Mouse (Mus musculus): Measurements from ENCODE around the gene Gast. TPM values are rescaled to one million over a fixed set of nuclear protein-coding genes. Genes with fewer than 3 reads are reported as not detected.

The Gast gene
- not detected in 2 replicates for polyA plus RNA-seq (2016; fragmentation: Nextera tagmentation; extraction: Ambion mirVana)

GRCm38 (mm10) chr11:100333944-100334457 lies at the start of gene Gast:
Gene Gast, plus strand, starts transcription at chr11:100334407.
- no peak for ATAC-seq (ENCODE audit: insufficient number of reproducible peaks, insufficient read depth, low FRiP score, low TSS enrichment, low read depth)
- peaks cover 4% of the 10 kb centered on the region for H3K4me1 ChIP-seq (replicated peaks)
- 91% methylated on average over 6 of the region's 6 CpGs for WGBS
- no peaks in the 10 kb centered on the region for H3K9me3 ChIP-seq
- no peak within 1 kb of the TSS for H3K4me2 ChIP-seq
- no peak within 1 kb of the TSS for H3K4me3 ChIP-seq (replicated peaks)
- no peak within 1 kb of the TSS for H3K27ac ChIP-seq
- no peaks in the 10 kb centered on the region for H3K36me3 ChIP-seq
- H3K9ac ChIP-seq (replicated peaks) = no peak within 1 kb of the TSS
- peaks cover 7% of the 10 kb centered on the region; the same call in 1 of the 2 replicates for H3K27me3 ChIP-seq

GRCm38 (mm10) chr11:100284988-100285387 lies 49.2 kb upstream of the Gast start:
- no peaks in the 10 kb centered on the region for H3K36me3 ChIP-seq
- no peak overlapping the region for H3K9ac ChIP-seq (replicated peaks)
- no peaks in the 10 kb centered on the region for H3K4me1 ChIP-seq (replicated peaks)
- ATAC-seq (ENCODE audit: insufficient number of reproducible peaks, insufficient read depth, low FRiP score, low TSS enrichment, low read depth) = no peak
- no peak overlapping the region for H3K4me2 ChIP-seq
- WGBS = 84% methylated on average over 4 of the region's 4 CpGs
- no peak overlapping the region for H3K4me3 ChIP-seq (replicated peaks)
- H3K9me3 ChIP-seq = no peaks in the 10 kb centered on the region
- H3K27me3 ChIP-seq = no peaks in the 10 kb centered on the region
- H3K27ac ChIP-seq = no peak overlapping the region

GRCm38 (mm10) chr11:100287024-100287423 lies 47.2 kb upstream of the Gast start:
- no peak overlapping the region for H3K4me2 ChIP-seq
- no peaks in the 10 kb centered on the region for H3K9me3 ChIP-seq
- 0 out of 2 replicates have a peak, but pooled peaks cover 10% of the 10 kb centered on the region for H3K4me1 ChIP-seq (replicated peaks)
- H3K36me3 ChIP-seq = no peaks in the 10 kb centered on the region
- H3K27ac ChIP-seq = peak overlapping the region; percentile 42; the same call in 1 of the 2 replicates
- H3K9ac ChIP-seq (replicated peaks) = no peak overlapping the region
- H3K4me3 ChIP-seq (replicated peaks) = no peak overlapping the region
- H3K27me3 ChIP-seq = no peaks in the 10 kb centered on the region
- no peak; the same call in 1 of the 2 replicates for ATAC-seq (ENCODE audit: insufficient number of reproducible peaks, insufficient read depth, low FRiP score, low TSS enrichment, low read depth)
- WGBS = 42% methylated on average over 10 of the region's 10 CpGs

- Histone ChIP-seq H3K27ac (no peak overlapping the region), H3K9me3 (no peaks in the 10 kb centered on the region), H3K4me3 (replicated peaks) (no peak overlapping the region), H3K9ac (replicated peaks) (no peak overlapping the region), H3K27me3 (no peaks in the 10 kb centered on the region), H3K4me2 (no peak overlapping the region), H3K4me1 (replicated peaks) (0 out of 2 replicates have a peak, but pooled peaks cover 10% of the 10 kb centered on the region), H3K36me3 (no peaks in the 10 kb centered on the region)
- 81% methylated on average over 6 of the region's 6 CpGs for WGBS
- no peak for ATAC-seq (ENCODE audit: insufficient number of reproducible peaks, insufficient read depth, low FRiP score, low TSS enrichment, low read depth)
These were observed 45.3 kb upstream of the Gast start for GRCm38 (mm10) chr11:100288942-100289341.

GRCm38 (mm10) chr11:100290235-100290634 lies 44.0 kb upstream of the Gast start:
- no peaks in the 10 kb centered on the region for H3K9me3 ChIP-seq
- ATAC-seq (ENCODE audit: insufficient number of reproducible peaks, insufficient read depth, low FRiP score, low TSS enrichment, low read depth) = no peak

GRCm38 (mm10) chr11:100292884-100293283 lies 41.3 kb upstream of the Gast start:
- ATAC-seq (ENCODE audit: insufficient number of reproducible peaks, insufficient read depth, low FRiP score, low TSS enrichment, low read depth) = no peak
- H3K4me1 ChIP-seq (replicated peaks) = peaks cover 10% of the 10 kb centered on the region; the same call in 1 of the 2 replicates
- no peak overlapping the region for H3K27ac ChIP-seq
- H3K9ac ChIP-seq (replicated peaks) = no peak overlapping the region
- no peak overlapping the region for H3K4me2 ChIP-seq
- 62% methylated on average over 6 of the region's 6 CpGs for whole genome bisulfite sequencing
- no peaks in the 10 kb centered on the region for H3K9me3 ChIP-seq
- H3K4me3 ChIP-seq (replicated peaks) = no peak overlapping the region
- H3K36me3 ChIP-seq = no peaks in the 10 kb centered on the region
- no peaks in the 10 kb centered on the region for H3K27me3 ChIP-seq

More at GRCm38 (mm10) chr11:100290235-100290634, 44.0 kb upstream of the Gast start:
- no peak overlapping the region for H3K4me3 ChIP-seq (replicated peaks)
- 0 out of 2 replicates have a peak, but pooled peaks cover 10% of the 10 kb centered on the region for H3K4me1 ChIP-seq (replicated peaks)
- no peaks in the 10 kb centered on the region for H3K36me3 ChIP-seq
- 65% methylated on average over 5 of the region's 5 CpGs for WGBS
- no peak overlapping the region for H3K9ac ChIP-seq (replicated peaks)
- no peak overlapping the region for H3K27ac ChIP-seq
- no peak overlapping the region for H3K4me2 ChIP-seq
- no peaks in the 10 kb centered on the region for H3K27me3 ChIP-seq

GRCm38 (mm10) chr11:100295308-100295707 lies 38.9 kb upstream of the Gast start:
- peaks cover 10% of the 10 kb centered on the region; the same call in 1 of the 2 replicates for H3K4me1 ChIP-seq (replicated peaks)
- 6% methylated on average over 10 of the region's 10 CpGs for WGBS
- no peak overlapping the region for H3K27ac ChIP-seq
- no peak overlapping the region for H3K4me2 ChIP-seq
- no peak overlapping the region for H3K4me3 ChIP-seq (replicated peaks)
- no peak; the same call in 1 of the 2 replicates for ATAC-seq (ENCODE audit: insufficient number of reproducible peaks, insufficient read depth, low FRiP score, low TSS enrichment, low read depth)
- H3K36me3 ChIP-seq = no peaks in the 10 kb centered on the region
- H3K9me3 ChIP-seq = no peaks in the 10 kb centered on the region
- H3K27me3 ChIP-seq = no peaks in the 10 kb centered on the region
- no peak overlapping the region for H3K9ac ChIP-seq (replicated peaks)

GRCm38 (mm10) chr11:100297801-100298200 lies 36.4 kb upstream of the Gast start:
- no peaks in the 10 kb centered on the region for H3K27me3 ChIP-seq
- 36% methylated on average over 5 of the region's 5 CpGs for WGBS
- no peak for ATAC-seq (ENCODE audit: insufficient number of reproducible peaks, insufficient read depth, low FRiP score, low TSS enrichment, low read depth)
- H3K36me3 ChIP-seq = no peaks in the 10 kb centered on the region
- no peak overlapping the region for H3K27ac ChIP-seq
- peak overlapping the region; percentile 44 for H3K4me2 ChIP-seq
- H3K9me3 ChIP-seq = no peaks in the 10 kb centered on the region
- H3K4me1 ChIP-seq (replicated peaks) = no peaks in the 10 kb centered on the region; the same call in 1 of the 2 replicates
- H3K4me3 ChIP-seq (replicated peaks) = no peak overlapping the region
- H3K9ac ChIP-seq (replicated peaks) = no peak overlapping the region

- no peaks in the 10 kb centered on the region; the same call in 1 of the 2 replicates for H3K4me1 ChIP-seq (replicated peaks)
- WGBS = 20% methylated on average over 18 of the region's 18 CpGs
- ATAC-seq (ENCODE audit: insufficient number of reproducible peaks, insufficient read depth, low FRiP score, low TSS enrichment, low read depth) = no peak
- H3K4me3 ChIP-seq (replicated peaks) = no peak overlapping the region
- H3K27me3 ChIP-seq = no peaks in the 10 kb centered on the region
- no peaks in the 10 kb centered on the region for H3K9me3 ChIP-seq
- H3K9ac ChIP-seq (replicated peaks) = no peak overlapping the region
- no peak overlapping the region for H3K27ac ChIP-seq
- peak overlapping the region; percentile 44 for H3K4me2 ChIP-seq
- H3K36me3 ChIP-seq = no peaks in the 10 kb centered on the region
These were observed 35.8 kb upstream of the Gast start for GRCm38 (mm10) chr11:100298274-100299036.

GRCm38 (mm10) chr11:100300293-100300692 lies 33.9 kb upstream of the Gast start:
- 8% methylated on average over 5 of the region's 5 CpGs for WGBS
- Histone ChIP-seq H3K27me3 (no peaks in the 10 kb centered on the region), H3K4me2 (no peak overlapping the region), H3K36me3 (no peaks in the 10 kb centered on the region), H3K4me1 (replicated peaks) (no peaks in the 10 kb centered on the region; the same call in 1 of the 2 replicates), H3K9ac (replicated peaks) (no peak overlapping the region), H3K4me3 (replicated peaks) (no peak overlapping the region), H3K9me3 (no peaks in the 10 kb centered on the region), H3K27ac (no peak overlapping the region)
- ATAC-seq (ENCODE audit: insufficient number of reproducible peaks, insufficient read depth, low FRiP score, low TSS enrichment, low read depth) = no peak

- WGBS = 84% methylated on average over 5 of the region's 5 CpGs
- no peaks in the 10 kb centered on the region for H3K27me3 ChIP-seq
These were observed 32.9 kb upstream of the Gast start for GRCm38 (mm10) chr11:100301292-100301691.

More at GRCm38 (mm10) chr11:100301292-100301691, 32.9 kb upstream of the Gast start:
- no peaks in the 10 kb centered on the region for H3K36me3 ChIP-seq
- no peaks in the 10 kb centered on the region; the same call in 1 of the 2 replicates for H3K4me1 ChIP-seq (replicated peaks)
- H3K4me2 ChIP-seq = no peak overlapping the region
- H3K4me3 ChIP-seq (replicated peaks) = no peak overlapping the region
- no peaks in the 10 kb centered on the region for H3K9me3 ChIP-seq
- H3K27ac ChIP-seq = no peak overlapping the region
- ATAC-seq (ENCODE audit: insufficient number of reproducible peaks, insufficient read depth, low FRiP score, low TSS enrichment, low read depth) = no peak
- no peak overlapping the region for H3K9ac ChIP-seq (replicated peaks)
